Mouse (Mus musculus): ENCODE measurements around the gene Zbtb16.

DNA sequence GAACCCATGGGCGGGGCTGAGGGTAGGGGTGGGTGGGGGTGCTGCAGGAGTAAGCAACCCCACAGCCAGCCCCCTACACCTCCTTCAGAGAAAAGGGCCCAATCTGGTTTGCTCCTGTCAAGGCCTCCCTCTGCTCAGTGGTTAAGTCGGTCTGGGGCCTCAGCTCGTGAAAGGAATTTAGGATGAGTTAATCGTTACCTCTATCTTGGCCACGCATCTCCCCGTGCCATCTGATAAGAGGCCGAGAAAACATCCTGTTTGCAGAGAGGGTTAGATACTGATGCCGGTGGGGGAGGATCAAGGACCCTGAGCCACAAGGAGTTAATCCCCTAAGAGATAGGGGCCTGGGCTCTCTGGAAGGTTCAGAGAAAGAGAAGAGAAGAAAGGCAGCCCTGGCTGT, 40.9 kb downstream of the Zbtb16 start:
- TF ChIP-seq CTCF (IDR thresholded peaks at IDR 0.05; ENCODE audit: insufficient read depth, low read depth, low read length) (no peak), POLR2A (IDR thresholded peaks at IDR 0.05; ENCODE audit: insufficient read depth, low read depth, low read length) (no peak)

Data from olfactory bulb, adult 2 months (tissue).